Mouse (Mus musculus) hindbrain, embryonic 14.5 days (tissue): Measurements from ENCODE around the gene Tm9sf1. TPM values are rescaled to one million over a fixed set of nuclear protein-coding genes. Genes with fewer than 3 reads are reported as not detected.

ENCODE experiments used
- ATAC-seq: fragments of 200-750 bp; cut with Nextera tagmentation; 2 replicates; pipeline ENCODE4 v1.8.0; 2017; ENCODE audit warnings: moderate number of reproducible peaks, mild to moderate bottlenecking, moderate TSS enrichment, moderate library complexity; ENCODE audit not compliant: low FRiP score
- DNase-seq: peaks from one replicate; pipeline ENCODE4 v3.0.0-alpha.2; 2015; ENCODE audit warnings: low spot score
- H3K27ac ChIP-seq: fragments of 300-500 bp; sonication (generic); 2 replicates; pipeline ENCODE4 v1.5.1; 2014; ENCODE audit warnings: mild to moderate bottlenecking, moderate library complexity
- H3K27me3 ChIP-seq: fragments of 300-500 bp; sonication (generic); 2 replicates; pipeline ENCODE4 v1.6.1; 2014; ENCODE audit warnings: mild to moderate bottlenecking, low read length, mixed read lengths; ENCODE audit not compliant: control insufficient read depth, insufficient read depth
- H3K36me3 ChIP-seq: fragments of 300-500 bp; sonication (generic); replicated peaks from 2 replicates; pipeline ENCODE4 v1.6.1; 2014; ENCODE audit not compliant: control insufficient read depth, insufficient read depth
- H3K4me1 ChIP-seq: fragments of 300-500 bp; sonication (generic); replicated peaks from 2 replicates; pipeline ENCODE4 v1.6.1; 2014; ENCODE audit warnings: antibody characterized with exemption, low read length, mixed read lengths; ENCODE audit not compliant: control insufficient read depth, insufficient read depth
- H3K4me2 ChIP-seq: fragments of 300-500 bp; sonication (generic); replicated peaks from 2 replicates; pipeline ENCODE4 v1.6.1; 2014; ENCODE audit warnings: mild to moderate bottlenecking, moderate library complexity
- H3K4me3 ChIP-seq: fragments of 300-500 bp; sonication (generic); replicated peaks from 2 replicates; pipeline ENCODE4 v1.5.1; 2014; ENCODE audit warnings: mild to moderate bottlenecking, low read length
- H3K9ac ChIP-seq: fragments of 300-500 bp; sonication (generic); 2 replicates; pipeline ENCODE4 v1.6.1; 2014
- H3K9me3 ChIP-seq: fragments of 300-500 bp; sonication (generic); 2 replicates; pipeline ENCODE4 v1.6.1; 2016; ENCODE audit warnings: low read length; ENCODE audit not compliant: control insufficient read depth
- WGBS: fragments of 180-500 bp; shearing (Covaris S2); extraction: QIAGEN DNeasy Blood & Tissue Kit; methylation state at CpG from one replicate; pipeline ENCODE4 v1.1.7; 2014; 5-methylcytosine and 5-hydroxymethylcytosine counted together
- polyA plus RNA-seq: library from polyadenylated mRNA; unstranded; fragments of >200 nt; fragmentation: Nextera tagmentation; extraction: Ambion mirVana; gene quantifications from 2 replicates; pipeline ENCODE4 v1.2.1, GENCODE M21; 2014

The Tm9sf1 gene
- polyA plus RNA-seq, 1 experiment from 2014 or later, result 58.9 TPM

- DNase-seq (no peak), ATAC-seq (no peak)
- H3K27me3 ChIP-seq, result no peaks in the 10 kb centered on the region
- H3K4me1 ChIP-seq, result peaks cover 12% of the 10 kb centered on the region; the same call in 1 of the 2 replicates
- H3K27ac ChIP-seq, result 0 out of 2 replicates have a peak overlapping the region, but pooled peaks have one; percentile 88
- no peaks in the 10 kb centered on the region for H3K9me3 ChIP-seq
- H3K9ac ChIP-seq, result no peak overlapping the region
- peak overlapping the region; percentile 65 for H3K4me2 ChIP-seq
- WGBS, result 50% methylated on average over 2 of the region's 2 CpGs
- peaks cover 48% of the 10 kb centered on the region for H3K36me3 ChIP-seq
- H3K4me3 ChIP-seq, result peak overlapping the region; percentile 73
These were observed 17.0 kb upstream of the Tm9sf1 start for GRCm38 (mm10) chr14:55660636-55661035.

GRCm38 (mm10) chr14:55659960-55660573 lies 16.5 kb upstream of the Tm9sf1 start, which contains the start of gene Mdp1:
Gene Mdp1 (minus strand): TSS chr14:55660508.
- H3K4me2 ChIP-seq, result peak within 1 kb of the TSS; percentile 65
- no peaks in the 10 kb centered on the region for H3K9me3 ChIP-seq
- peak within 1 kb of the TSS; percentile 79 for H3K9ac ChIP-seq
- peak; percentile 82 for DNase-seq
- H3K4me3 ChIP-seq, result peak within 1 kb of the TSS; percentile 73
- under 1% methylated on average over 39 of the region's 39 CpGs for WGBS
- H3K4me1 ChIP-seq, result peaks cover 12% of the 10 kb centered on the region; the same call in 1 of the 2 replicates
- peak; percentile 95 for ATAC-seq
- peaks cover 45% of the 10 kb centered on the region for H3K36me3 ChIP-seq
- peak within 1 kb of the TSS; percentile 88 for H3K27ac ChIP-seq
- no peaks in the 10 kb centered on the region for H3K27me3 ChIP-seq

- Histone ChIP-seq H3K4me1 (peaks cover 12% of the 10 kb centered on the region; the same call in 1 of the 2 replicates), H3K36me3 (peaks cover 34% of the 10 kb centered on the region), H3K9me3 (no peaks in the 10 kb centered on the region), H3K9ac (no peak overlapping the region), H3K4me3 (no peak overlapping the region), H3K4me2 (no peak overlapping the region), H3K27ac (no peak overlapping the region), H3K27me3 (no peaks in the 10 kb centered on the region)
- DNase-seq (no peak), ATAC-seq (no peak)
- 95% methylated on average over 5 of the region's 5 CpGs for WGBS
These were observed 14.4 kb upstream of the Tm9sf1 start for GRCm38 (mm10) chr14:55658011-55658410.

GRCm38 (mm10) chr14:55656935-55657334 lies 13.3 kb upstream of the Tm9sf1 start:
- H3K9me3 ChIP-seq, result no peaks in the 10 kb centered on the region
- WGBS, result 92% methylated on average over 3 of the region's 3 CpGs
- H3K4me3 ChIP-seq, result no peak overlapping the region
- H3K27ac ChIP-seq, result no peak overlapping the region
- H3K36me3 ChIP-seq, result peaks cover 25% of the 10 kb centered on the region
- peaks cover 12% of the 10 kb centered on the region; the same call in 1 of the 2 replicates for H3K4me1 ChIP-seq
- no peaks in the 10 kb centered on the region for H3K27me3 ChIP-seq
- ATAC-seq, result no peak
- no peak for DNase-seq
- H3K4me2 ChIP-seq, result no peak overlapping the region
- H3K9ac ChIP-seq, result no peak overlapping the region

GRCm38 (mm10) chr14:55651528-55651927 lies 7.9 kb upstream of the Tm9sf1 start:
- no peaks in the 10 kb centered on the region for H3K9me3 ChIP-seq
- WGBS, result 90% methylated on average over 7 of the region's 7 CpGs
- no peak overlapping the region for H3K4me2 ChIP-seq
- no peak for ATAC-seq
- no peak overlapping the region for H3K4me3 ChIP-seq
- no peaks in the 10 kb centered on the region for H3K4me1 ChIP-seq
- DNase-seq, result no peak
- no peak overlapping the region for H3K9ac ChIP-seq
- H3K27me3 ChIP-seq, result no peaks in the 10 kb centered on the region
- no peak overlapping the region for H3K27ac ChIP-seq
- H3K36me3 ChIP-seq, result no peaks in the 10 kb centered on the region; the same call in 1 of the 2 replicates

- Histone ChIP-seq H3K4me2 (no peak within 1 kb of the TSS), H3K4me3 (no peak within 1 kb of the TSS), H3K27ac (no peak within 1 kb of the TSS), H3K4me1 (peaks cover 3% of the 10 kb centered on the region; the same call in 1 of the 2 replicates), H3K36me3 (no peaks in the 10 kb centered on the region; the same call in 1 of the 2 replicates), H3K9me3 (no peaks in the 10 kb centered on the region), H3K9ac (no peak within 1 kb of the TSS), H3K27me3 (no peaks in the 10 kb centered on the region)
- 95% methylated on average over 2 of the region's 2 CpGs for WGBS
- no peak for ATAC-seq
- no peak for DNase-seq
These were observed 6.3 kb upstream of the Tm9sf1 start, which contains the start of gene Tssk4 for GRCm38 (mm10) chr14:55649884-55650283. Gene Tssk4 (plus strand): TSS chr14:55650184.

- no peak for DNase-seq
- H3K4me2 ChIP-seq, result peak overlapping the region; percentile 80
- no peaks in the 10 kb centered on the region for H3K9me3 ChIP-seq
- H3K27me3 ChIP-seq, result no peaks in the 10 kb centered on the region
- H3K4me1 ChIP-seq, result peaks cover 21% of the 10 kb centered on the region
- ATAC-seq, result no peak
- no peak overlapping the region for H3K27ac ChIP-seq
- H3K4me3 ChIP-seq, result peak overlapping the region; percentile 85
- WGBS, result 34% methylated on average over 17 of the region's 17 CpGs
- H3K9ac ChIP-seq, result peak overlapping the region; percentile 84
- peaks cover 12% of the 10 kb centered on the region for H3K36me3 ChIP-seq
These were observed 769 bp upstream of the Tm9sf1 start for GRCm38 (mm10) chr14:55644261-55644888.

GRCm38 (mm10) chr14:55642679-55643059 lies 937 bp downstream of the Tm9sf1 start:
- Histone ChIP-seq H3K4me2 (peak overlapping the region; percentile 80), H3K27me3 (no peaks in the 10 kb centered on the region), H3K9me3 (no peaks in the 10 kb centered on the region), H3K9ac (peak overlapping the region; percentile 84), H3K4me3 (peak overlapping the region; percentile 85), H3K27ac (peak overlapping the region; percentile 97), H3K4me1 (peaks cover 21% of the 10 kb centered on the region), H3K36me3 (peaks cover 28% of the 10 kb centered on the region)
- WGBS, result 21% methylated on average over 8 of the region's 8 CpGs
- DNase-seq (no peak), ATAC-seq (peak; percentile 29)

GRCm38 (mm10) chr14:55641291-55641690 lies 2.3 kb downstream of the Tm9sf1 start:
- no peak for DNase-seq
- Histone ChIP-seq H3K9me3 (no peaks in the 10 kb centered on the region), H3K36me3 (peaks cover 42% of the 10 kb centered on the region), H3K27me3 (no peaks in the 10 kb centered on the region), H3K27ac (no peak overlapping the region), H3K4me2 (no peak overlapping the region), H3K4me1 (peaks cover 25% of the 10 kb centered on the region), H3K9ac (no peak overlapping the region), H3K4me3 (no peak overlapping the region)
- WGBS, result 97% methylated on average over 13 of the region's 13 CpGs
- no peak for ATAC-seq
